Mouse (Mus musculus) c-Kit-positive CD71-negative TER-119-negative erythroid progenitor cells, embryonic 14.5 days (primary cell): Measurements from ENCODE around the gene Wfdc13.
"Not testable (repeated sequence)": the region's sequence is repeated elsewhere in the genome, so short reads cannot be mapped to it uniquely, and the experiment has no call there.

ENCODE experiments used
- DNase-seq: peaks from one replicate; pipeline ENCODE4 v3.0.0-alpha.2; 2013; ENCODE audit warnings: low read depth

Wfdc13 gene

DNA sequence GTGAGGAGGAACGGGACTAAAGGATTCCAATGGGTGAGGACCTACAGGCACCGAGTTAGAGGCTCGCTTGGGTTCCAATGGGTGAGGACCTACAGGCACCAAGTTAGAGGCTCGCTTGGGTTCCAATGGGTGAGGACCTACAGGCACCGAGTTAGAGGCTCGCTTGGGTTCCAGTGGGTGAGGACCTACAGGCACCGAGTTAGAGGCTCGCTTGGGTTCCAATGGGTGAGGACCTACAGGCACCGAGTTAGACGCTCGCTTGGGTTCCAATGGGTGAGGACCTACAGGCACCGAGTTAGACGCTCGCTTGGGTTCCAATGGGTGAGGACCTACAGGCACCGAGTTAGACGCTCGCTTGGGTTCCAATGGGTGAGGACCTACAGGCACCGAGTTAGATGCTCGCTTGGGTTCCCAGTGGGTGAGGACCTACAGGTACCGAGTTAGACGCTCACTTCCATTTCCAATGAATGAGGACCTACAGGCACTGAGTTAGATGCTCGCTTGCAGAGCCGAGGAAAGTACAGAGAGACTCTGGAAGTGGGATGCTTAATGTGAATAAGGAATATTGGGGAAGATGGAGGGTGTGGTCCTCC, 31.4 kb downstream of the Wfdc13 start:
- not testable (repeated sequence) for DNase-seq

DNA sequence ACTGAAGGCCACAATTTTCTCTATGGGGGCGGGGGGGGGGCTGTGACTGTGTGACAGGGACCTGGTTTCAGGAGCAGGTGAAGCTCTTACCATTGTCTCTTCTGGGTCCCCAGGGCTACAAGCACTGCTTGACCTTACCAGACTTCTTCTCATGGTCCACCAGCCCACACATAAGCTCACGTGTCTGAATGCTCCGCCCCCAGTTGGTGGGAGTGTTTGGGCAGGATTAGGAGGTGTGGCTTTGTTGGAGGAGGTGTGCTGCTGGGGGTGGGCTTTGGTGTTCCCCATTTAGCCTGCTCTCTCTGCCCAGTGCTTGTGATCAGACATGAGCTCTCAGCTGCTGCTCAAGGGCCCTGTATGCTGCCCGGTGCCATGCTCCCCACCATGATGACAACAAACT, 38.4 kb downstream of the Wfdc13 start:
- no peak for DNase-seq

DNA sequence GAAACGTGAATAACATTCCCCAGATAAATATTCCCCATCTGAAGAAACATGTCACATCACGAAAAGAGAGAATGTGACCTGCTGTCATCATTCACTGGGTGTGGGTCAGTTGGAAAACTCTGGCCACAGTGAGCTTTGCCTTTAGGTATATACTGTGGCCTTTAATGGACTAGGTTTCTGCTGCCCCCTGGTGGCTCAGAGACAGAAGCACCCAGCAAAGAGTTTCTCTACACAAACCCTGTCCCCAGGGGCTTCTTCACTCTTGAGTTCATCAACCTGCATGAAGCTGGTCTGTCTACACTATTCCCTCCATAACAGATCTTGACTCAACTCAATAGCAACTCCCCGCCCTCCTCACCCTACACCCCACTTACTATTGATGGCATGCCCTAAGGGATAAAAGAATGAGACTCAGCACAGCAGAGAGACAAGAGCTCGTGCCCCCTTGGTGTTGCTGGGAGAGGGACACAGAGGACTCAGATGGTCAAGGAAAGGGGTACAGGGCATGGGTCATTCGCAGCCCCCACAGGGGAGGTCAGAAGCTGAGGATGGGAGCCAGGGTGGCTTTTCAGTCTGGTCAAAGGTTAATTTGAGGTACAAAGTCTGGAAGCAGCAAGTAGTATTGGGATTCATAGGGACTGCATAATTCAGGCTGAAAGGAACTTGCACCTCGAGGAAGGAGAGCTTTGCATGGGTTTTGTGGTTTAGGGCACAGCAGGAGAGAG, 41.1 kb downstream of the Wfdc13 start:
- DNase-seq, result peak; percentile 46

DNA sequence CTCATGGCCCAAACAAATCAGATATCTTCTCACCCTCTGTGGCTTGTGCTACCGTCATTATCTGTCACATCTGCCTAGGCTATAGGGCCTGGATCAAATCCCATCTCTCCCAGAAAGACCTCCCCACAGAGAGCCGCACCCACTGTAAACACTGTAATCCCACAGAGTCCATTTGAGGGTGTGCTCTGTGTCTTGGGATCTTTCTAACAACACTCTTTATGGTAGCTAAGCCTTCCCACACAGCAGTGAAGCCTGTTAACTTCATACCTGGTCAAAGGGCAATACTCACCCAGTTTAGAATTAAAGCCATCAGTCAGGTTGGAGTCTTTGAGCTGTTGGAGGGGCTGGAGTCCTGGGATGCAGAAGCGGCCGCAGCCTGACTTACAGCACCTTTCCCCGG, 46.8 kb downstream of the Wfdc13 start:
- no peak for DNase-seq

DNA sequence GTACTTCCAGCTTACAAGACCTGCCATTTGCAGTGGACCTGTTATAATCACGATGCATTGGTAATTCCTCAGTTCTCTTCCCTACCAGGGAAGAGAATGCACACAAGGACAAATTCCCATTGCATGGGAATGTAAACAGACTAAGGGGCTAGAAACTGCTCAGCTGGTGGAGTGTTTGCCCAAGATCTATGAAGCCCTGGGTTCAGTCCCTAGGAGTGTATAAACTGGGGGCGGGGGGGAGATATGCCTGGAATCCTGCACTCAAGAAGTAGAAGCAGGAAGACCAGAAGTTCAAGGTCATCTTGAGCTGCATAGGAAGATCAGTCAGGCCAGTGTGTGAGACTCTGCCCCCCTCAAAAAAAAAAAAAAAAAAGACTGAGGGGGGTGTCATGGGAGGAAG, 48.4 kb downstream of the Wfdc13 start:
- no peak for DNase-seq

DNA sequence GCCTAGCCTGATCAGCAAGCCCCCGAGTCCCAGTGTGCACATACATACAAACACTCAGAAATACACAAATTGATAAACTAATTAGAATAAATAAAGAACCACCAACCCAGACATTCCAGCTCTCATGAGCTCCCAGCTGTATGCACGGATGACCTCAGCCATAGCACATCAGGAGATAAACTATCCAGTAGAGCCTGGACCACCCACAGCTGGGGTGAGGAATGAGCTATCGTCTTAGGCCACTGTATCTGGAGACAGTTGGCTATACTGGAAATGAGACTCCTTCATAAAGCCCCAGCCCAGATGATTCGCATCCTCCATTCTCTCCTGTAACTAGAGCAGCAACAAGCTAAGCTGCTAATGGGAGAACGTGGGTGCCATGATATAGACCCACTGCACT, 49.9 kb downstream of the Wfdc13 start:
- no peak for DNase-seq

DNA sequence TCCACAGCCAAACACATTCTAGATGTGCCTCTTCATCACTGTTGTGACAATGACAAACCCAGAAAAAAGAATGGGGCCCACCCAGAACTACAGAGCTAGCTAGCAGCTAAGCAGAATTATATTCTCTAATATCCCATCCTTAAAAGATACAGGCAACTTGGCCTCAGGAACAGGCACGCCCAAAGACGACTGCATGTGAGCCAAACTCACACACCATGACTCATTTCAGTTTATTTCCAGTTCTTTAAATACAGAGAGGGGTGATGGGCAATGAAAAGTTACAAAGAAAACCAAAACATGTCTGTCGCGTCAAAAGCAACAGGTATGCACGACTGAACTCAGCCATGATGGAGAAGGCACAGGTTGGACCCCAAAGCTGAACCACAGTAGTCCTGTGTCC, 50.5 kb downstream of the Wfdc13 start:
- no peak for DNase-seq
